Mouse (Mus musculus) C2C12 (cell line): Measurements from ENCODE around the gene Ap1g1.

ENCODE experiments used
- CEBPB ChIP-seq: IDR thresholded peaks from one replicate; pipeline ENCODE4 v1.6.1; 2011; ENCODE audit warnings: low read depth, mild to moderate bottlenecking, control low read depth, moderate library complexity
- CTCF ChIP-seq: IDR thresholded peaks from one replicate; pipeline ENCODE4 v1.5.1; 2011; ENCODE audit not compliant: control insufficient read depth, insufficient read depth, insufficient read length
- USF1 ChIP-seq: IDR thresholded peaks from one replicate; pipeline ENCODE4 v1.6.1; 2011; ENCODE audit warnings: low read depth, mild to moderate bottlenecking, control low read depth, moderate library complexity

DNA sequence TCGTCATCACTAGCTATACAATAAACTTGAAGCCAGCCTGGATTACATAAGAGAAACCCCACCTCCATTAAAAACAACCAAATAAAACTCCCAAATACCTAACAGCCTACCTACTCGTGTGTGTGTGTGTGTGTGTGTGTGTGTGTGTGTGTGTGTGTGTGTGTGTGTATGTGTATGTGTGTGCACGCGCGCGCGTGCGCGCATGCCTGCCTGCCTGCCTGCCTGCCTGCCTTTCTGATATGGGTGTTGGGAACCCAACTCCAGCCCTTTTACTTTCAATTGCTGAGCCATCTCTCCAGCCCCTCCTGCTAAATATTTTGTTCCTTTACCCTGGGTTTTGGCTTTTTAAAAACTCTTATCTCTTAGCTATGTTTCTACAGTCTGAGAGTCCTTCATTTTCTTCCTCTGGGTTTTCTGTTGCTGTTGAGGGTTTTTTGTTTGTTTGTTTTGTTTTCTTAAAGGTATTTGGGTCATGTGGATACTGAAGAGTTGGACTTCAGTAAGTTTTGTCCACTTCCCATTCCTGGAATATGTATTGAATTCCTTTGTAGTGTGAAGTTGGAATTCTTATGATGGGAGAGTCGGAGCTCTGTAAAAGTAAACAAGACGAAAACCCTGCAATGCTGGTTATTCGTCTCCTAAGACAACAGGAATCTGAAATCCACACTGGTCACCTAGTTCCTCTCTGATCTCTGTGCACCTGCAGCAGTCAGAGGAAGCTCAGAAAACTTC lies 30.7 kb upstream of the Ap1g1 start:
- no peak for TF ChIP-seq CTCF
- no peak for TF ChIP-seq USF1
- no peak for TF ChIP-seq CEBPB
